Mouse (Mus musculus) midbrain, embryonic 10.5 days (tissue): ENCODE data around the gene Gm3002. TPM values are rescaled to one million over a fixed set of nuclear protein-coding genes. Genes with fewer than 3 reads are reported as not detected.
"Not testable (repeated sequence)": the region's sequence is repeated elsewhere in the genome, so short reads cannot be mapped to it uniquely, and the experiment has no call there.

Experiments
- DNase-seq: peaks from one replicate; pipeline ENCODE4 v3.0.0-alpha.2; 2017; ENCODE audit warnings: low spot score
- H3K27ac ChIP-seq: fragments of 300-500 bp; sonication (generic); replicated peaks from 2 replicates; pipeline ENCODE4 v1.5.1; 2016; ENCODE audit warnings: mild to moderate bottlenecking
- H3K27me3 ChIP-seq: fragments of 300-500 bp; sonication (generic); 2 replicates; pipeline ENCODE4 v1.6.1; 2016; ENCODE audit warnings: low read depth, mild to moderate bottlenecking; ENCODE audit not compliant: poor library complexity, severe bottlenecking
- H3K36me3 ChIP-seq: fragments of 300-500 bp; sonication (generic); 2 replicates; pipeline ENCODE4 v1.6.1; 2016; ENCODE audit warnings: mild to moderate bottlenecking, moderate library complexity
- H3K4me1 ChIP-seq: fragments of 300-500 bp; sonication (generic); 2 replicates; pipeline ENCODE4 v1.6.1; 2016
- H3K4me3 ChIP-seq: fragments of 300-500 bp; sonication (generic); 2 replicates; pipeline ENCODE4 v1.5.1; 2016; ENCODE audit warnings: mild to moderate bottlenecking, moderate library complexity
- H3K9me3 ChIP-seq: fragments of 300-500 bp; sonication (generic); replicated peaks from 2 replicates; pipeline ENCODE4 v1.6.1; 2016; ENCODE audit warnings: mild to moderate bottlenecking
- WGBS: fragments of 180-500 bp; shearing (Covaris S2); methylation state at CpG from one replicate; pipeline ENCODE4 v1.1.7; 2016; 5-methylcytosine and 5-hydroxymethylcytosine counted together
- polyA plus RNA-seq: library from polyadenylated mRNA; unstranded; fragments of >200 nt; fragmentation: Nextera tagmentation; extraction: Ambion mirVana; gene quantifications from 2 replicates; pipeline ENCODE4 v1.2.1, GENCODE M21; 2016

The Gm3002 gene
- polyA plus RNA-seq: 0.29 and 0.41 TPM in 2 replicates

GRCm38 (mm10) chr14:3809774-3810173, at the start of gene Gm3002:
TSS of gene Gm3002 (plus strand) at chr14:3810074.
- not testable (repeated sequence) for H3K36me3 ChIP-seq, H3K27ac ChIP-seq, DNase-seq, H3K27me3 ChIP-seq, H3K4me1 ChIP-seq, H3K4me3 ChIP-seq, H3K9me3 ChIP-seq
- no CpG with 5 or more reads among the region's 31 CpGs for WGBS

GRCm38 (mm10) chr14:3845945-3846344, 36.1 kb downstream of the Gm3002 start, which contains the start of gene Gm3033:
TSS of gene Gm3033 (plus strand) at chr14:3846245.
- not testable (repeated sequence) for DNase-seq, H3K27ac ChIP-seq, H3K36me3 ChIP-seq, H3K4me1 ChIP-seq, H3K4me3 ChIP-seq, H3K27me3 ChIP-seq, H3K9me3 ChIP-seq
- no CpG with 5 or more reads among the region's 2 CpGs for WGBS

GRCm38 (mm10) chr14:3883872-3884271, 74.0 kb downstream of the Gm3002 start, which contains the start of gene Gm2916:
TSS of gene Gm2916 (plus strand) at chr14:3884172.
- no CpG with 5 or more reads among the region's 1 CpGs for WGBS
- not testable (repeated sequence) for H3K4me3 ChIP-seq, H3K36me3 ChIP-seq, DNase-seq, H3K27me3 ChIP-seq, H3K4me1 ChIP-seq, H3K9me3 ChIP-seq, H3K27ac ChIP-seq

GRCm38 (mm10) chr14:3931456-3931855, 121.6 kb downstream of the Gm3002 start, which contains the start of gene Gm3029:
TSS of gene Gm3029 (plus strand) at chr14:3931756.
- H3K9me3 ChIP-seq, H3K36me3 ChIP-seq, H3K27me3 ChIP-seq, H3K4me3 ChIP-seq, DNase-seq, H3K4me1 ChIP-seq, H3K27ac ChIP-seq: not testable (repeated sequence)
- 78% methylated on average over 1 of the region's 2 CpGs for WGBS

- not testable (repeated sequence) for H3K9me3 ChIP-seq, H3K4me1 ChIP-seq, H3K27ac ChIP-seq, H3K4me3 ChIP-seq, H3K36me3 ChIP-seq, DNase-seq, H3K27me3 ChIP-seq
- WGBS: no CpG with 5 or more reads among the region's 2 CpGs
These were observed 153.4 kb downstream of the Gm3002 start, which contains the start of gene Gm3095 for GRCm38 (mm10) chr14:3963247-3963646. TSS of gene Gm3095 (plus strand) at chr14:3963547.

GRCm38 (mm10) chr14:3998094-3998493, 188.2 kb downstream of the Gm3002 start, which contains the start of gene Gm3099:
TSS of gene Gm3099 (plus strand) at chr14:3998394.
- not testable (repeated sequence) for H3K9me3 ChIP-seq, H3K27ac ChIP-seq, H3K36me3 ChIP-seq, H3K27me3 ChIP-seq, H3K4me1 ChIP-seq, H3K4me3 ChIP-seq, DNase-seq
- WGBS: 56% methylated on average over 1 of the region's 3 CpGs

Other genes with a start within 250 kb of the Gm3002 start
- gene Gm3012, start 175.6 kb upstream of the Gm3002 start, polyA plus RNA-seq: not detected in 2 replicates
- gene Gm3020, start 158.0 kb upstream of the Gm3002 start, polyA plus RNA-seq: 1.5 and 2.0 TPM in 2 replicates
- gene Gm3043, start 121.3 kb upstream of the Gm3002 start, polyA plus RNA-seq: not detected in 2 replicates
- gene Gm3033, start 36.2 kb downstream of the Gm3002 start, polyA plus RNA-seq: not detected in 2 replicates
- 0.19 TPM in 1 of 2 replicates, not detected in the other for gene Gm2916, start 74.1 kb downstream of the Gm3002 start, polyA plus RNA-seq
- gene Gm3029, start 121.7 kb downstream of the Gm3002 start, polyA plus RNA-seq: not detected in 2 replicates
- gene Gm3095, start 153.5 kb downstream of the Gm3002 start, polyA plus RNA-seq: not detected in 2 replicates
- gene Gm3099, start 188.3 kb downstream of the Gm3002 start, polyA plus RNA-seq: not detected in 2 replicates
- 0.43 and 0.55 TPM in 2 replicates for gene Gm5796, start 213.9 kb downstream of the Gm3002 start, polyA plus RNA-seq